Mouse (Mus musculus): ENCODE measurements around the gene Nhs.

DNA sequence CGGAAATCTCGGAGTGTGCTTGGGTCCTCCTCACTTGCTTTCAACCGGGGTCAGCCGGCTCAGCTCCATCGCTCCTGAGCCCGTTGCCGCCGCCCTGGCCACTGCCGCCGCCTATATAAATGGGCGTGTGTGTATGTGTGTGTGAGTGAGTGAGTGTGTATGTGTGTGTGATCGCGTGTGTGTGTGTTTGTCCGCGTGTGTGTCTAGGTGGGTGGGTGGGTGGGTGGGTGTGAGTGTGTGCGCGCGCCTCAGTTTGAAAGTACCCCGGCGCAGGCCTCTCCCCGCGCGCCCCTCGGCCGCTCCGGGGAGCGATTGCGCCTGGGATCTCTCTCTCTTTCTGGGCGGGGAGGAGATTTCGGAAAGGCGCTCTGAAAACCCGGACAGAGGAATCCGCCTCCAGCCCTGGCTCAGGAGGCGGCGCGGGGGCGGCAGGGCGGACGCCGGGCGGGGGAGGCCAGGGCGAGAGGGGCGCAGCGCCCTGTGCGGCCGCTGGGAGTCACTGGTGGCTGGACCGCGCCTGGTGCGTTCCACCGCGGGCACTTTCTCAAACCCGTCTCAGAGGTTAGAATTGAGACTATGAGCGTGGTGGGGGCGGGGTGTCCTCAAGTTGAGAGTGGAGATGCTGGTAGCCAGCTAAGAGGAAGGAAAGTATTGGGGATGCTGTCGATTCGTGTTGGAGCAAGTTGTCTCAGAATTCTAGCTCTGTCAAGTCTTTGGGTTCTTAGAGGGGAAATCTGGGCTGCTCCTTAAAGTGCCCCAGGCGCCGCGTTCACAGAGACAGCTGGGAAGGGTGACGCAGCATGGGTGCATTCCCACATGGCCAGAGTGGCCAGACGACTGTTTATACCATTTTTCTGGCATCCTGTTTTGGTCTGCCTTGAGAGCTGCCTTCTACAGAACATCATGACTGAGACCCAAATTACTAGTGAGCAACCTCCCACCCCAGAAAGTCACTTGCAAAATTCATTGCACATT is at the start of gene Nhs:
- TF ChIP-seq GATA1 (IDR thresholded peaks at IDR 0.05; ENCODE audit: borderline replicate concordance, low read length) (no peak), FLI1 (IDR thresholded peaks at IDR 0.05; ENCODE audit: low read length) (no peak)

Data from megakaryocyte, embryonic 14.5 days (primary cell).